Mouse (Mus musculus): ENCODE data around the gene Pmm2. TPM values are rescaled to one million over a fixed set of nuclear protein-coding genes. Genes with fewer than 3 reads are reported as not detected.

Pmm2 gene
- total RNA-seq, 2 experiments from 2014 or later, result 34.9 to 35.9 TPM

DNA sequence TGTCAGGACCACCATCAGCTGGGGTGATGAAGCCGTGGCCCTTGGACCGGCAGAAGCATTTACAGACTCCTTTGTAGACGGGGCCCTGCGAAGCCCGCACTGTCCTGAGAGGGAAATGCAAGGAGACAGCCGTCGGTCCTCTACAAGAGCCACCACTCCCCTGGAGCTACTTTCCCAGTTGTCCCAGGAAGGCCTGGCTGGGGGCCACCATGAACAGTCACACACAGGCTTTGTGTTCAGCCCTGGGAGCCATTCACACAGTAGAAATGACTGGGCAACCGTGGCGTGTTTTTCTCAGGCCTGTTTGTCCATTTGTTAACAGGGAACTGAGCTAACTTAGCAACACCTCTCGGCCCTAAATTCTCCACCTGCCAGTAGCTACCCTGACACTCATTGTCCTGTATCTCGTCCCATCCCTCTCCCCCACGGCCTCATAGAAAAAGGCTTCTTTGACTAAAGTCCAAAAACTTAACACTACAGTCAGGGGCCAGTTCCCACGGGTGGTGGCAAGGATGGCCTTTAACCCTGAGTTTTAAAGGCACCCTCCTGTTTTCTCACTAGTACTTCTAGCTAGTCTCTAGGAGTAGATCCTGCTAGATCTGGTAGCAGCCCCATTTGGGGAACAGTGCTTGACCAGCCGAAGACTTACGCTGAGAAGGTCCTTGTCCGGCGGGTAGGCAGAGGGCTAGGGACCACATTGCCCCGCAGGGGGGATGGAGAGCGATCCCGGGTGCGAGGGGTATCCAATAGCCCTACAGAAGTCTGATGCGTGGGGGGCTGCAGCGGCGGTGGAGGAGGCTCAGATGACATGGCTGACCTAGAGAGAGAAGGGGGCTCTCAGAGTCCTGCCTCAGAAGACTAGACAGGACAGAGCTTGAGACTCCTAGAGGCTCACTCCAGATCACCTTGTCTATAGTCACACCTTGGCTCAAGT lies 26.4 kb downstream of the Pmm2 start:
- Histone ChIP-seq H3K27ac (peak overlapping the region; percentile 33; the same call in 1 of the 2 replicates), H3K4me3 (no peak overlapping the region)
- DNase-seq (ENCODE audit: low spot score in 2 of 2), result peak in 1 of 2 experiments; percentile 46
- TF ChIP-seq CTCF (conservative IDR thresholded peaks at IDR 0.05), result no peak

DNA sequence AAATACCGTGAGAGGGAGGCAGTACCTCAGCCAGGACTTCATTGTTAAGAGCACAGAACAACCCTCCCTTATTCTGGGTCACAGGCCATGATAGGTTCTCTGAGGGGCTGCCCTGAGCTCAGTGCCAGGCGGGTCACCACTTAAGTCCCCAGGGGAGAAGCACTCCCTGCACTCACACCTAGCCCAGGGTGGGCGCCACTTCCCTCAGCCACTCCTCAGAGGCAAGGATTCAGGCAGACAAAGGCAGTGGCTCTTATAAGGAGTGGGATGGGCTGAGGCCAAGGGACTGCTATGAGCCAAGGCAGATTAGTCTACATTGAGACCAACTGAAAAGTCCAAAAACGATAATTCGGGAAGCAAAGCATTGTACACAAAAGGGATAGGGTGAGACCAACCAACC lies 27.9 kb downstream of the Pmm2 start:
- no peak for DNase-seq (ENCODE audit: low spot score in 2 of 2)
- no peak for TF ChIP-seq CTCF (conservative IDR thresholded peaks at IDR 0.05)
- Histone ChIP-seq H3K4me3 (no peak overlapping the region), H3K27ac (no peak overlapping the region)

DNA sequence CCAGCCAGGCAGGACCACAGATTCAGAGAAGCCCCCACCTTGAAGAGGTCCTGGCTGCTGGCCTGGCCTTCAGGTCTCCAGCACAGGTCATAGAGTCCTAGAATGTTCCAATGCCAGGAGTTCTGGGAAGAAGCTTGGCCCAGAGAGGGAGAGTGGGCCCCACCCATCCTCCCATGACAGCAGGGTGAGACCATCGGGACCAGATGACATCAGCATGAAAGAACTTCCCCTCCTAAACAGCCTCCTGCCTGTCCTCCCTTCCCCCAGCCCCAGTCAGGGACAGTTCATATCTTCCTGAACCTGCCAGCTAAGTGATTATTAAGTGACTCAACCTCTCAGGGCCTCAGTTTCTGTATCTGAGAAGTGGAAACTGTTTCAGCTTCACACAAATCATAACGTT lies 29.0 kb downstream of the Pmm2 start:
- no peak for TF ChIP-seq CTCF (conservative IDR thresholded peaks at IDR 0.05)
- no peak overlapping the region for H3K4me3 ChIP-seq
- H3K27ac ChIP-seq, result 0 out of 2 replicates have a peak overlapping the region, but pooled peaks have one; percentile 18
- DNase-seq (ENCODE audit: low spot score in 2 of 2), result no peak

DNA sequence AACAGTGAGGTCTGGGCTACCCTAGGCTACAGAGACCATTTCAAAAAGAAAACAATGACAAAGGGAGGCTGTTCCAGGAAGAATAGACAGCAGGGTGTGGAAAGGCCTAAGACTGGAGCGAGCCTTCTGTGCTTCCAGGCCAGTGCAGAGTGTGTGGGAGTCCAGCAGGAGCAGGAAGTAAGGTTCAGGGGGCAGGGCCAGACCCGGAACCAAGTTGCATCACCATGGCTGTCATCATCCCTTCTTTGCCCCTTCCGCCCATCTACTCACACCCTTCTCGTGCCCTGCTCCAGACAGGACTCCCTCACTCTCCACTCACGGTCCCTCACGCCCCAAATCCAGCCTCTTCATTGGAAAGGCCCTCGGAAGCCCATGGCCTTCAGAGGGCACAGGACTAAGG lies 29.8 kb downstream of the Pmm2 start:
- TF ChIP-seq CTCF (conservative IDR thresholded peaks at IDR 0.05), result no peak
- Histone ChIP-seq H3K27ac (no peak overlapping the region), H3K4me3 (no peak overlapping the region)
- no peak for DNase-seq (ENCODE audit: low spot score in 2 of 2)

DNA sequence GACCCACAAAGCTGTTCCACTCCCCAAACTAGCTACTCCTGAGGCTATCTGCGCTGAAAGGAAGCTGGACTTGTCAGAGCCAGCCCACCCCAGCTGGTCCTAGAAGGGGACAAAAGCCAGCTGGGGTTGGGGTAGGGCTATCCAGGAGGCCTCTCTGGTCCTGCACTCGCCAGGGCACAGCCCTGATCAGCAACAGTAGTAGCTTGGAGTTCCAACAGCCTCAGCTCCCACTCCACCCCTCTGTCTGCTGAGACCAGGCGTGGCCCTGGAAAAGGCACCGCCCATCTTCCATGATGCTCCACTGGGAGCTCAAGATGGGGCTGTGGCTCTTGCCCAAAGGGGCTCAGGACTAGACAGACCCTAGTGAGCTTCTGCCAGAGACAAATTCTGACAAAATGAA lies 30.3 kb downstream of the Pmm2 start:
- TF ChIP-seq CTCF (conservative IDR thresholded peaks at IDR 0.05), result no peak
- no peak overlapping the region for H3K27ac ChIP-seq
- H3K4me3 ChIP-seq, result no peak overlapping the region
- DNase-seq (ENCODE audit: low spot score in 2 of 2), result no peak

DNA sequence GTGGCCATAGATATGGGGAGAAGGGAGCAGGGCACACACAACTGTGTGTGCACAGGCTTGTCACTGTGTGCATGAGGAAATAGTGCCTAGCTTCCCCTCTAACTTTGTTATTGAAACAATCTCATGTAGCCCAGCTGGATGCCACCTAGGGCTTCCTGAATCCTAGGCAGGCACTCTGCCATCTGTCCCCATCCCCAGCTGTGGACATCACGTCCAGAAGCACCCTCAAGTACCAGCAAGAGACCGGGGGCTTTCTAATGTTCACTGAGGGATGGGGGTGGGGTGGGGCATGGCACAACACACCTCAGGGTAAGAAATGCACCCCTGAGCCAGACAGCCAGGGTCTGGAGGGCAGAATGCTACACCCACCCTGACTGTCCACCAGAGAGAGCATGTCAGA lies 30.9 kb downstream of the Pmm2 start:
- H3K27ac ChIP-seq, result peak overlapping the region; percentile 59; the same call in 1 of the 2 replicates
- H3K4me3 ChIP-seq, result no peak overlapping the region
- no peak for TF ChIP-seq CTCF (conservative IDR thresholded peaks at IDR 0.05)
- DNase-seq (ENCODE audit: low spot score in 2 of 2), result no peak

DNA sequence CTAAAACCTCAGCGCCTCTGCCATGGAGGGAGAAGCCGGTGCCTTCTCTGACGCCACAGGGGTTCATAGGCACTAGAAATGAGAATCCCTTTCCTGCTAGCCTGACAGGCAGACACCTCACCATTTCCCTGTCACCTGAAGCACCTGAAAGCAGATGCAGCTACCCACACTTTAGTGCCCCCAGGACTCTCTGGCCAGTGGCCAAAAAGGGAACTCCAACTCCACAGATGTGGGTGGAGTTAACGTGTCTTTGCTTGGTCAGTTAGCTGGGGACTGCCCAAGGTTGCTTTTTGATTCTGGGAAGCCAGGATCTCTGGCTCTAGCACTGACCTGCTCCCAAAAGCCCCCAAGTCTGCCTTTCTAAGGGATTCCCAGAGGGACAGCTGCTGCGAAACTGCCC lies 32.0 kb downstream of the Pmm2 start:
- no peak for TF ChIP-seq CTCF (conservative IDR thresholded peaks at IDR 0.05)
- H3K27ac ChIP-seq, result peak overlapping the region; percentile 59; the same call in 1 of the 2 replicates
- no peak for DNase-seq (ENCODE audit: low spot score in 2 of 2)
- H3K4me3 ChIP-seq, result peak overlapping the region; percentile 22; the same call in 1 of the 2 replicates

DNA sequence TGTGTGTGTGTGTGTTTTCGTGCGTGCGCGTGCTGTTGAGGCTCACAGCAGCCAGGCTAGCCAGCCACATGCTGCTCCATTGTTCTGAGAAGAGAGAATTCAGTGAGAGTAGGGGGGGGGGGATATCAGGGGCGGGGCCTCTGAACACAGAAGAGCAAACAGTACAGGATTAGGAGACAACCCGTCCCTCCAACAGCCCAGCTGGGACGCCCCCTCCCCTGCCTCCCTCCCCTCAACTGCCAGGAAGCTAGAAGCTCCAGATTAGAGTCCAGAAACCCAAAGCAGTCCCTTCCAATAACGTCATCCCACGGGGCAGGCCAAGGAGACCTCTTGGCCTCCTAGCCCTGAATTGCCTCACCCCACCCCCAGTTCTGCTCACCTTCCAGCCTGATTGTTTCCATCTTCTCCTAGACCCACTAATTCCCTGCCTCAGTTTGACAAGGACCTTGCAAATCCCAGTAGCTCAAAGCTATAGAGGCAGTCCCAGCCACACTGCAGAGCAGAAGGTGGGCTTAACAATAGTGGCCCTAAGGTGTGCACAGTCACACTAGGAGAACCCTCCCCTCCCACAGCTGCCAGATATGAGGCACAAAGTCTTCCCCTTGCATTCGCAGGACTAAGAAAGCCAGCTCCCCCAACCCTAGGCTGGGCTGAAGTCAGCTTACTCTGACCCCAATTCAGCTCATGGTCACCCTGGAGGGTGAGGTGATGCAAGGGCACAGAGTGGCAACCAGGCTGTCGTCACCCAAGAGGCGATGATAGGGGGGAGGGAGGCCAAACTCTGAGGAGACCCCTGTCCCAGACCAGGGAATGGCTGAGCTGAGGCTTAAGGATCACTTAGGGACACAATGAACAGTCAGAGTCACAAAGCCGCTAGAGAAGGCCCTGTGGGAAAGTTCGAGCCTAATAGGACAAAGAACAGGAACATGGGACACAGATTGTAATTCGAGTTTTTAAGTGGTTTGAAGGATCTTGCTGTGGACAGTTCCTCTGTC lies 32.9 kb downstream of the Pmm2 start:
- DNase-seq (ENCODE audit: low spot score in 2 of 2), result no peak
- peak overlapping the region; percentile 55 for H3K4me3 ChIP-seq
- H3K27ac ChIP-seq, result peak overlapping the region; percentile 81; the same call in 1 of the 2 replicates
- no peak for TF ChIP-seq CTCF (conservative IDR thresholded peaks at IDR 0.05)

DNA sequence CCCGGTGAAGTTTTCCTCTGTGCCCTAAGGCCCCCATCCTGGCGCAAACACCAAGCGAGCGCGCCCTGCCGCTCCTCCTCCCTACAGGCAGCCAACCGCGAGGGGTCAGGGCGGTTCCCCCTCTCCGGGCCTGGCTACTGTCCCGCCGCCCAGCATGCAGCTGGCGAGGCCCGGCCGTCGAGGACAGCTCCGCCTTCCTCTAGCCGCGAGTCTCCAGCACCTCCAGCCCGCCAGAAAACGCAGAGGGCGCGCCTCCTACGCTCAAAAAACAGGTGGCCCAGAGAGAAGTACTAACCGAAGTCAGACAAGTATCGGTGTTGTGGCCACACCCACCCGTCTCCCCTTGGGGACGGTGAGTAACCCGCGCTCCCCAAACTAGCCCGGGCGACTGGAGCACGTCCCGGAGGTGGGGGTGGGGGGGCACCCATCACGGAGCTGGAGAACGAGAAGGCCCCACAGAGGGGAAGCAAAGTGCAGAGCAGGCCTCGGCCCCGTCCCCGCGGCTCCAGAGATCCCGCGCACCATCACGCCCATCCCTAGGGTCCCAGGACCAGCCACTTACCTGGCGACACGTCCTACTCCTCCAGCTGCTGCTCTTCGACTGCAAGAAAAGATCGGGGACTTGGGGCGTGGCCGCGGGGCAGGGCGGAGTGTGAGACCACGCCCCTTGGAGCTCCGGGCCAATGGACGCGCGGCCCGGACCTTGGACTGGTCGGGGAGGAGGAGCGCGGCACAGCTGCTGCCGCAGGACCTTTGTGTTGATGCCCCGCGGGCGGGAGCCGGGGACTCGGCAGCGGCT lies 34.3 kb downstream of the Pmm2 start, which contains the start of gene Carhsp1:
Gene Carhsp1, minus strand, starts transcription at position 605 of the 799 bp plus-strand sequence.
- H3K4me3 ChIP-seq, result peak within 1 kb of the TSS; percentile 55

DNA sequence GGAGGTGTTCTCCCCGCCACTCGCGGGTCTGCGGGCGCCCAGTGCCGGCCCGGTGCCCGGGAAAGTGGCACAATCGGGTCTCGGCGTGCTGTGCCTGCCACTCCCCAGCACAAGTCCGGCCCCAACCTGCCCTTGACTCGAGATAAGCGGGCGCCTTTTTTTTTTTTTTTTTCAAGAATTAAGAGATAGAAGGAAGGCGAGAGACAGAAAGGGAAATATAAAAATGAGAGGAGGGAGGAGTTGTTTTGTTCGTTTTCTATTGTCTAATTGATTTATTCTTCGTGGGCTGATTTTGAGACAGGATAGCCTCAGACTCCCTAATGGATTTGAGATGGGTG lies 34.8 kb downstream of the Pmm2 start:
- peak overlapping the region; percentile 55 for H3K4me3 ChIP-seq
- no peak for TF ChIP-seq CTCF (conservative IDR thresholded peaks at IDR 0.05)
- DNase-seq (ENCODE audit: low spot score in 2 of 2), result no peak
- peak overlapping the region; percentile 25; the same call in 1 of the 2 replicates for H3K27ac ChIP-seq

More for the DNA sequence above, 34.3 kb downstream of the Pmm2 start, which contains the start of gene Carhsp1:
- peak; percentile 76 to 85 for DNase-seq (ENCODE audit: low spot score in 2 of 2)
- TF ChIP-seq CTCF (conservative IDR thresholded peaks at IDR 0.05), result peak; percentile 51
- H3K27ac ChIP-seq, result peak within 1 kb of the TSS; percentile 81

DNA sequence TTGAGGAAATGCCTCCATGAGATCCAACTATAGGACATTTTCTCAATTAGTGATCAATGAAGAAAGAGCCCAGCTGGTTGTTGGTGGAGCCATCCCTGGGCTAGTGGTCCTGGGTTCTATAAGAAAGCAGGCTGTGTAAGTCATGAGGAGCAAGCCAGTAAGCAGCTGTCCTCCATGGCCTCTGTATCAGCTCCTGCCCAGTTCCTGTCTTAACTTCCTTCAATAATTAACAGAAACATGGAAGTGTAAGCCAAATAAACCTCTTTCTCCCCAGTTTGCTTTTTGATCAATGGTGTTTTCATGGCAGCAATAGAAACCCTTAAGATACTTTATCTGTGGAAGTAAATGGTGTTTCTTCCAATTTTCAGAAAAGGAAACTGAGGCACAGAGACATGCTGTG lies 35.3 kb downstream of the Pmm2 start:
- no peak for DNase-seq (ENCODE audit: low spot score in 2 of 2)
- Histone ChIP-seq H3K27ac (no peak overlapping the region), H3K4me3 (no peak overlapping the region)
- TF ChIP-seq CTCF (conservative IDR thresholded peaks at IDR 0.05), result no peak

DNA sequence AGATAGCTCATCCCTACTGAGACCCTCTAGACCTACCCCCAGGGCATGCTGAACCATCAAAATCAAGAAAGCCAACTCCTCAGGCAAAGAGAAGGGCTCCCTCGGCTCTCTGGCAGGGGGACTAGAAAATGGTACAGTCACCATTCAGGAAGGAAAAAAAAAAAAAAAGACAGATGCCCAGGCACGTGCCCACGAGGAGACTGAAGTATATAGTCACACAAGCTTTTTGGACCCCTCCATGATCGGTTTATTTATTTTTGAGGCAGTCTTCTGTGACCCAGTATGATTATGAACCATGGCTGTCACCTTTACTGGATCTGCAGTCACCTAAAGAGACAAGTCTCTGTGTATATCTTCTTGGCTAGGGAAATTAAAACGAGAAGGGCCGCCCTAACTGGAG lies 35.9 kb downstream of the Pmm2 start:
- TF ChIP-seq CTCF (conservative IDR thresholded peaks at IDR 0.05), result no peak
- H3K4me3 ChIP-seq, result no peak overlapping the region
- no peak overlapping the region for H3K27ac ChIP-seq
- DNase-seq (ENCODE audit: low spot score in 2 of 2), result no peak
